Mouse (Mus musculus) embryonic fibroblast, embryonic 13.5 days (primary cell): ENCODE measurements around the gene Hip1r.

Experiments used
- CTCF ChIP-seq: IDR thresholded peaks from 2 replicates; pipeline ENCODE4 v1.5.1; 2011; ENCODE audit warnings: mild to moderate bottlenecking, control low read depth, low read length, moderate library complexity, borderline replicate concordance; ENCODE audit not compliant: insufficient read depth
- POLR2A ChIP-seq: IDR thresholded peaks from 2 replicates; pipeline ENCODE4 v1.6.1; 2011; ENCODE audit warnings: low read depth, mild to moderate bottlenecking, control low read depth, low read length, moderate library complexity

GRCm38 (mm10) chr5:123997211-123997751 lies 23.9 kb downstream of the Hip1r start:
- TF ChIP-seq POLR2A (no peak), CTCF (no peak)
